Mouse (Mus musculus): ENCODE results near the gene Il17rb. TPM values are rescaled to one million over a fixed set of nuclear protein-coding genes. Genes with fewer than 3 reads are reported as not detected.

The Il17rb gene
- polyA plus RNA-seq, 1 experiment from 2014 or later = 1.1 TPM

Small RNA genes lying within 50 kb of the gene (microRNA-seq; reads per million reads assigned to microRNA genes)
- not detected for gene Mir6947

Other genes with a start within 250 kb of the Il17rb start
- gene Selenok, start 40.6 kb downstream of the Il17rb start, polyA plus RNA-seq (2015; fragmentation: Nextera tagmentation; extraction: Ambion mirVana) = 396 and 460 TPM in 2 replicates
- gene Actr8, start 30.6 kb downstream of the Il17rb start, polyA plus RNA-seq (2015; fragmentation: Nextera tagmentation; extraction: Ambion mirVana) = 87.0 and 98.0 TPM in 2 replicates
- gene Chdh, start 127 bp upstream of the Il17rb start, polyA plus RNA-seq (2015; fragmentation: Nextera tagmentation; extraction: Ambion mirVana) = 0.04 TPM in 2 replicates

Measured in forebrain, embryonic 13.5 days (tissue).